Mouse (Mus musculus) intestine, embryonic 14.5 days (tissue): ENCODE results near the gene Eme2. TPM values are rescaled to one million over a fixed set of nuclear protein-coding genes. Genes with fewer than 3 reads are reported as not detected.

Experiments used
- ATAC-seq: fragments of 200-750 bp; cut with Nextera tagmentation; replicated peaks from 2 replicates; pipeline ENCODE4 v1.8.0; 2017; ENCODE audit warnings: low read depth, moderate number of reproducible peaks, moderate TSS enrichment, moderate library complexity; ENCODE audit not compliant: low FRiP score, low TSS enrichment
- DNase-seq: peaks from one replicate; pipeline ENCODE4 v3.0.0-alpha.2; 2018; ENCODE audit warnings: low spot score
- H3K27ac ChIP-seq: fragments of 300-500 bp; sonication (generic); 2 replicates; pipeline ENCODE4 v1.5.1; 2014; ENCODE audit warnings: low read depth, mild to moderate bottlenecking, control low read depth
- H3K27me3 ChIP-seq: fragments of 300-500 bp; sonication (generic); replicated peaks from 2 replicates; pipeline ENCODE4 v1.6.1; 2014; ENCODE audit warnings: low read length, control low read depth; ENCODE audit not compliant: control insufficient read depth, insufficient read depth
- H3K36me3 ChIP-seq: fragments of 300-500 bp; sonication (generic); 2 replicates; pipeline ENCODE4 v1.6.1; 2014; ENCODE audit warnings: low read length, control low read depth; ENCODE audit not compliant: control insufficient read depth, insufficient read depth
- H3K4me1 ChIP-seq: fragments of 300-500 bp; sonication (generic); replicated peaks from 2 replicates; pipeline ENCODE4 v1.6.1; 2014; ENCODE audit warnings: low read length, control low read depth, mixed read lengths; ENCODE audit not compliant: control insufficient read depth, insufficient read depth
- H3K4me2 ChIP-seq: fragments of 300-500 bp; sonication (generic); 2 replicates; pipeline ENCODE4 v1.6.1; 2014; ENCODE audit warnings: low read length
- H3K4me3 ChIP-seq: fragments of 300-500 bp; sonication (generic); 2 replicates; pipeline ENCODE4 v1.5.1; 2014; ENCODE audit warnings: low read depth, low read length, control low read depth, mixed read lengths
- H3K9ac ChIP-seq: fragments of 300-500 bp; sonication (generic); 2 replicates; pipeline ENCODE4 v1.6.1; 2014; ENCODE audit warnings: mild to moderate bottlenecking, low read length
- H3K9me3 ChIP-seq: fragments of 300-500 bp; sonication (generic); 2 replicates; pipeline ENCODE4 v1.6.1; 2016; ENCODE audit warnings: low read length, control low read depth; ENCODE audit not compliant: control insufficient read depth
- WGBS: fragments of 180-500 bp; shearing (Covaris S2); extraction: QIAGEN DNeasy Blood & Tissue Kit; methylation state at CpG from one replicate; pipeline ENCODE4 v1.1.7; 2014; 5-methylcytosine and 5-hydroxymethylcytosine counted together
- polyA plus RNA-seq: library from polyadenylated mRNA; unstranded; fragments of >200 nt; fragmentation: Nextera tagmentation; extraction: Ambion mirVana; gene quantifications from 2 replicates; pipeline ENCODE4 v1.2.1, GENCODE M21; 2014

Eme2 gene
- polyA plus RNA-seq, 1 experiment from 2014 or later = 24.1 TPM

GRCm38 (mm10) chr17:24886134-24886931 lies 8.6 kb downstream of the Eme2 start, which contains the start of the genes Nubp2 and Spsb3:
TSS of gene Nubp2 (minus strand) at chr17:24886349.
TSS of gene Spsb3 (plus strand) at chr17:24886643.
- H3K27me3 ChIP-seq = no peaks in the 10 kb centered on the region
- no peaks in the 10 kb centered on the region for H3K9me3 ChIP-seq
- H3K36me3 ChIP-seq = peaks cover 47% of the 10 kb centered on the region
- H3K27ac ChIP-seq = peak within 1 kb of the TSS; percentile 38; the same call in 1 of the 2 replicates
- H3K9ac ChIP-seq = peak within 1 kb of the TSS; percentile 71
- peaks cover 16% of the 10 kb centered on the region for H3K4me1 ChIP-seq
- ATAC-seq (peak; percentile 93), DNase-seq (peak; percentile 96)
- peak within 1 kb of the TSS; percentile 92 for H3K4me3 ChIP-seq
- under 1% methylated on average over 69 of the region's 69 CpGs for WGBS
- H3K4me2 ChIP-seq = peak within 1 kb of the TSS; percentile 91

- Histone ChIP-seq H3K4me2 (peak overlapping the region; percentile 91), H3K4me3 (peak overlapping the region; percentile 92), H3K9ac (peak overlapping the region; percentile 71), H3K9me3 (no peaks in the 10 kb centered on the region), H3K4me1 (peaks cover 16% of the 10 kb centered on the region), H3K27me3 (no peaks in the 10 kb centered on the region), H3K27ac (no peak overlapping the region), H3K36me3 (peaks cover 39% of the 10 kb centered on the region)
- DNase-seq = no peak
- WGBS = 25% methylated on average over 22 of the region's 22 CpGs
- ATAC-seq = no peak
These were observed 9.3 kb downstream of the Eme2 start for GRCm38 (mm10) chr17:24885356-24886133.

DNA sequence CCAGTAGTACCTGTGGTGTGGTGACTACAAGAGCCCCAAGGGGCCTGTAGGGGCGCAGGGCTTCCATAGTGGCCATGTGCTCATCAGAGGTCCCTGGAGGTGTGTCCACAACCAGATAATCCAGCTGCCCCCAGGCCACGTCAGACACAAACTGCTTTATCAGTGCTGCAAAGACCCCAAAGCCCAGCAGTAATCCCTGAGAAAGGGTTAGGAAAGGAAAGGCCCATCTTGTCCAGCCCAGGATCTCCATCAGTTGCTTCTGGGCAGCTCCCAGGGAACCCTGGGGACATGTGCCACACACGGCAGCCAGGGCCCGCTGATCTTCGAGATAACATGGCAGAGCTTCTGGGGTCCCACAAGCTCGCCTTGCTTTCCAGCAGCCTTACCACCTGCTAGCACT lies 10.5 kb downstream of the Eme2 start:
- no peaks in the 10 kb centered on the region for H3K27me3 ChIP-seq
- no peak overlapping the region for H3K4me3 ChIP-seq
- DNase-seq = no peak
- H3K4me2 ChIP-seq = no peak overlapping the region
- no peak overlapping the region for H3K9ac ChIP-seq
- H3K36me3 ChIP-seq = peaks cover 28% of the 10 kb centered on the region
- WGBS = 79% methylated on average over 6 of the region's 6 CpGs
- no peaks in the 10 kb centered on the region for H3K9me3 ChIP-seq
- ATAC-seq = no peak
- H3K27ac ChIP-seq = no peak overlapping the region
- peaks cover 16% of the 10 kb centered on the region for H3K4me1 ChIP-seq

DNA sequence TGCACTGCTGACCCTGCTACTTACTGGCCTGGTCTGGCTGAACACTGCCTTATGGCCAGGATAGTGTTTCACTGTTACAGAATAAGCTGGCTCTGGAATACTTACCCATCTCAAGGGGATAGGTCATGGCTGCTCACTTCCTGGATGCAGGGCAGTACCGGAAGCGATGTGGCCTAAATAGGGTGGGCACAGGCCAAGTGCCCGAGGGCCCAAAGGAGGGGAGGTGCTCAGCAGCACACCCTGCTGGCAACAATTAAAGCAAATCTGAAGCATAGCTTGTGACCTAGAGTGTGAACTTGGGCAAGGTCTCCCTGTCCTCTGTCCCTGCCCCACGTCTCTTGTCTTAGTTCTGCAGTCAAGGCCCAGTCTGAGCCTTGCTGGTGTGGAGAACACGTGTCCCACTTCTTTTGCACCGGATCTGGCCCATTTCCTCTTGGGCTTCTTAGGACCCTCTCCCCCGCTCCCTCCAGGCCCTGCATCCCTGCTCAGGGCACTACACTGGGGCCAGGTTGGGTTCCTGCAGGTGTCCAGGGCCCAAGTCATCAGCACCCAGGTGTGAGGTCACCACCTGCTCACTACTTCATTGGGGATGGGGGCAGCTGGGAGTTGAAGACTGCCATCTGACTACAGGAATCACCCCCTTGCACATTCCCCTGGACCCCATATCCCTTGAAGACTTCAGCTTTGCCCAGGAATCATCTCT lies 13.0 kb downstream of the Eme2 start:
- WGBS = 44% methylated on average over 7 of the region's 7 CpGs
- DNase-seq (no peak), ATAC-seq (no peak)

DNA sequence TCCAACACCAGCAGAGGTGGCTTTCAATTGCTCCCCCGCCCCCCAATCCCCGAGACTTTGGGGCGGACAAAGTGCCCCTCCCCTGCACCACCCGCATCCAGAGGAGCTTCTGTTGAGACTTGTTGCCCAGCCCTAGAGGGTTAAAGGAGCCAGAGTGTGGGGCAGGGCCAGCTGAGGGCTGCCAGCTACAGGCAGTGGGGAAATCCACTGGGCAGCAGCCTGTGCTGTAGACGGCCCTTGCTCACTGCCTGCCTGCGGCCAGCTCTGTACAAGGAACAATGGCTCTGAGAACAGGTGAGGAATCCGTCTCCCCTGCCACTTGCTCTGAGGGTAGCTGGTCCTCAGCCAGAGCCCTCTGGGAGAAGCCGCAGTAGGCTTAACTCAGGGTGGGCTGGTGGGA lies 16.4 kb downstream of the Eme2 start:
- Histone ChIP-seq H3K27ac (no peak overlapping the region), H3K4me3 (no peak overlapping the region), H3K9ac (no peak overlapping the region), H3K9me3 (no peaks in the 10 kb centered on the region), H3K27me3 (no peaks in the 10 kb centered on the region), H3K4me2 (no peak overlapping the region), H3K4me1 (0 out of 2 replicates have a peak, but pooled peaks cover 5% of the 10 kb centered on the region), H3K36me3 (peaks cover 15% of the 10 kb centered on the region)
- WGBS = 74% methylated on average over 8 of the region's 8 CpGs
- ATAC-seq = no peak
- DNase-seq = no peak

More for the DNA sequence above, 13.0 kb downstream of the Eme2 start:
- peaks cover 12% of the 10 kb centered on the region for H3K4me1 ChIP-seq
- no peaks in the 10 kb centered on the region for H3K9me3 ChIP-seq
- no peak overlapping the region for H3K9ac ChIP-seq
- peaks cover 21% of the 10 kb centered on the region for H3K36me3 ChIP-seq
- H3K27ac ChIP-seq = no peak overlapping the region
- no peak overlapping the region for H3K4me3 ChIP-seq
- no peaks in the 10 kb centered on the region for H3K27me3 ChIP-seq
- no peak overlapping the region for H3K4me2 ChIP-seq

- Histone ChIP-seq H3K27me3 (no peaks in the 10 kb centered on the region), H3K9ac (no peak overlapping the region), H3K9me3 (no peaks in the 10 kb centered on the region), H3K4me2 (no peak overlapping the region), H3K27ac (no peak overlapping the region), H3K36me3 (peaks cover 10% of the 10 kb centered on the region), H3K4me1 (0 out of 2 replicates have a peak, but pooled peaks cover 5% of the 10 kb centered on the region), H3K4me3 (no peak overlapping the region)
- ATAC-seq (0 out of 2 replicates have a peak, but pooled peaks have one; percentile 37), DNase-seq (no peak)
- WGBS = 24% methylated on average over 5 of the region's 5 CpGs
These were observed 16.8 kb downstream of the Eme2 start for GRCm38 (mm10) chr17:24878117-24878397.

GRCm38 (mm10) chr17:24877336-24878116 lies 17.4 kb downstream of the Eme2 start:
- Histone ChIP-seq H3K27me3 (no peaks in the 10 kb centered on the region), H3K36me3 (peaks cover 5% of the 10 kb centered on the region), H3K9ac (0 out of 2 replicates have a peak overlapping the region, but pooled peaks have one; percentile 22), H3K4me2 (no peak overlapping the region), H3K27ac (no peak overlapping the region), H3K9me3 (no peaks in the 10 kb centered on the region), H3K4me1 (0 out of 2 replicates have a peak, but pooled peaks cover 5% of the 10 kb centered on the region), H3K4me3 (no peak overlapping the region)
- DNase-seq = no peak
- ATAC-seq = no peak
- 41% methylated on average over 10 of the region's 10 CpGs for WGBS

GRCm38 (mm10) chr17:24874989-24875388 lies 19.9 kb downstream of the Eme2 start:
- Histone ChIP-seq H3K36me3 (no peaks in the 10 kb centered on the region), H3K4me2 (no peak overlapping the region), H3K9ac (no peak overlapping the region), H3K4me3 (no peak overlapping the region), H3K27me3 (no peaks in the 10 kb centered on the region), H3K27ac (no peak overlapping the region), H3K4me1 (0 out of 2 replicates have a peak, but pooled peaks cover 5% of the 10 kb centered on the region), H3K9me3 (no peaks in the 10 kb centered on the region)
- ATAC-seq = no peak
- 80% methylated on average over 8 of the region's 8 CpGs for WGBS
- no peak for DNase-seq
